Mouse (Mus musculus) forebrain, embryonic 12.5 days (tissue): ENCODE measurements around the gene Gm20388. TPM values are rescaled to one million over a fixed set of nuclear protein-coding genes. Genes with fewer than 3 reads are reported as not detected.

Experiments used
- ATAC-seq: fragments of 200-750 bp; cut with Nextera tagmentation; 2 replicates; pipeline ENCODE4 v1.8.0; 2017; ENCODE audit warnings: moderate TSS enrichment; ENCODE audit not compliant: low FRiP score
- H3K27ac ChIP-seq: fragments of 300-500 bp; sonication (generic); 2 replicates; pipeline ENCODE4 v1.5.1; 2016; ENCODE audit warnings: mild to moderate bottlenecking
- H3K27me3 ChIP-seq: fragments of 300-500 bp; sonication (generic); 2 replicates; pipeline ENCODE4 v1.6.1; 2016; ENCODE audit warnings: mild to moderate bottlenecking
- H3K36me3 ChIP-seq: fragments of 300-500 bp; sonication (generic); replicated peaks from 2 replicates; pipeline ENCODE4 v1.6.1; 2016; ENCODE audit warnings: mild to moderate bottlenecking
- H3K4me1 ChIP-seq: fragments of 300-500 bp; sonication (generic); 2 replicates; pipeline ENCODE4 v1.6.1; 2016
- H3K4me2 ChIP-seq: fragments of 300-500 bp; sonication (generic); 2 replicates; pipeline ENCODE4 v1.6.1; 2016; ENCODE audit warnings: mild to moderate bottlenecking, moderate library complexity
- H3K4me3 ChIP-seq: fragments of 300-500 bp; sonication (generic); replicated peaks from 2 replicates; pipeline ENCODE4 v1.5.1; 2016; ENCODE audit warnings: mild to moderate bottlenecking
- H3K9ac ChIP-seq: fragments of 300-500 bp; sonication (generic); 2 replicates; pipeline ENCODE4 v1.6.1; 2016; ENCODE audit warnings: mild to moderate bottlenecking
- H3K9me3 ChIP-seq: fragments of 300-500 bp; sonication (generic); 2 replicates; pipeline ENCODE4 v1.6.1; 2016
- WGBS: fragments of 180-500 bp; shearing (Covaris S2); methylation state at CpG from one replicate; pipeline ENCODE4 v1.1.7; 2016; 5-methylcytosine and 5-hydroxymethylcytosine counted together
- polyA plus RNA-seq: library from polyadenylated mRNA; unstranded; fragments of >200 nt; fragmentation: Nextera tagmentation; extraction: Ambion mirVana; gene quantifications from 2 replicates; pipeline ENCODE4 v1.2.1, GENCODE M21; 2016

The Gm20388 gene
- polyA plus RNA-seq, 1 experiment from 2014 or later: not detected

DNA sequence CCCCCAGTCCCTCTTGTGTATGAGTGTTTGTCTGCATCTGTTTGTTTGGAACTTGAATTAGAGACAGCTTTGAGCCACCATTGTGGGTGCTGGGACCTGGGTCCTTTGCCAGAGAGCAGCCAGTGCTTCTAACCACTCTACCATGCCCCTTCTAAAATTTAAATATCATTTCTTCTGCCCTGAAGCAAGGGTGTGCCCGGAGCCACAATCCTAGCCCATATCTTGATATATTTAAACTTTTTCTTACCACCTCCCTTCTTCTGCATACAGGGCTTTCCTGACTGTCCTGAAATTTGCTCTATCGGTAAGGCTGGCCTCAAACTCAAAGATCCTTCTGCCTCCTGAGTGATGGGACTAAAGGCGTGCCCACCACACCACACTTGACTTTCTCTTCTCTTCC, 6.8 kb downstream of the Gm20388 start:
- WGBS: 94% methylated on average over 3 of the region's 3 CpGs
- no peak overlapping the region for H3K4me2 ChIP-seq
- no peaks in the 10 kb centered on the region for H3K27me3 ChIP-seq
- H3K9ac ChIP-seq: no peak overlapping the region
- ATAC-seq: no peak
- no peaks in the 10 kb centered on the region for H3K9me3 ChIP-seq
- peaks cover 41% of the 10 kb centered on the region for H3K4me1 ChIP-seq
- H3K27ac ChIP-seq: no peak overlapping the region
- H3K4me3 ChIP-seq: no peak overlapping the region
- H3K36me3 ChIP-seq: peaks cover 16% of the 10 kb centered on the region

DNA sequence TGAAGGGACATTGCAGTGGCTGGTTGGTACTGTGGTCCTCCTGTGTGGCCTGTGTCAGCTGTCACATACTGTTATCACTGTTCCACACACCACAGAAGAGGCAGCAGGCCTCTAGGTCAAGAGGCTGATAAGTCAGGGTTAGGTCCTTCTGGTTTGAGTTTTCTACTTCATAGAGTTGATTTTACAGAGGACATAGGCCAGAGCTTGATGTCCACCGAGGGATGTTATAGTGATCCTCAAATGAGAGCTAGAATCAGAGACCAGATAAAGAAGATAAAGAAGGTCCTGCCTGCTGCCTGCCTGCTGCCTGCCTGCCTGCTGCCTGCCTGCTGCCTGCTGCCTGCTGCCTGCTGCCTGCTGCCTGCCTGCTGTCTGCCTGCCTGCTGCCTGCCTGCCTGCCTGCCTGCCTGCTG, 7.5 kb downstream of the Gm20388 start:
- Histone ChIP-seq H3K9ac (no peak overlapping the region), H3K4me2 (no peak overlapping the region), H3K27ac (no peak overlapping the region; the same call in 1 of the 2 replicates), H3K27me3 (no peaks in the 10 kb centered on the region), H3K4me1 (peaks cover 34% of the 10 kb centered on the region), H3K4me3 (no peak overlapping the region), H3K9me3 (no peaks in the 10 kb centered on the region), H3K36me3 (peaks cover 16% of the 10 kb centered on the region)
- WGBS: 89% methylated on average over 1 of the region's 1 CpGs
- ATAC-seq: no peak

DNA sequence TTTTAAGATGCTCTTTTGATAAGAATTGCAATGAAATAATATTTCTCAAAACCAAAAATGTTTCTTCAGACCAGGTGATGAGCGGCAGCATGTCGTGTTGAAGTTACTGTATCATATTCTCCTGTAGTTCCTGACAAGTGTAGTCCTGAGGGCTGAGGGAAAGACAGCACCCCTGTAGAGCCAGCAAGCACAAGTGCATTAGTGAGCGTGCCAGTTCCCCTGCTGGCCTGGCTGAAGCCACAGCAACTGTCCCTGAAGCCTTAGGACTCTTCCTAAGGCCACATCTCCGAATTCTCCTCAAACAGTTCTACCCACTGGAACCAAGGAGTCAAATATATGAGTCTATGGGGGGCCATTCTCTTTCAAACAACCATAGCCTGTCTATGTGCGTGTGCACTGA, 12.6 kb downstream of the Gm20388 start:
- H3K27ac ChIP-seq: no peak overlapping the region
- peaks cover 8% of the 10 kb centered on the region for H3K36me3 ChIP-seq
- H3K9ac ChIP-seq: no peak overlapping the region
- 84% methylated on average over 5 of the region's 5 CpGs for whole genome bisulfite sequencing
- H3K4me2 ChIP-seq: no peak overlapping the region
- no peak for ATAC-seq
- H3K27me3 ChIP-seq: no peaks in the 10 kb centered on the region
- peaks cover 13% of the 10 kb centered on the region for H3K4me1 ChIP-seq
- no peaks in the 10 kb centered on the region for H3K9me3 ChIP-seq
- no peak overlapping the region for H3K4me3 ChIP-seq

DNA sequence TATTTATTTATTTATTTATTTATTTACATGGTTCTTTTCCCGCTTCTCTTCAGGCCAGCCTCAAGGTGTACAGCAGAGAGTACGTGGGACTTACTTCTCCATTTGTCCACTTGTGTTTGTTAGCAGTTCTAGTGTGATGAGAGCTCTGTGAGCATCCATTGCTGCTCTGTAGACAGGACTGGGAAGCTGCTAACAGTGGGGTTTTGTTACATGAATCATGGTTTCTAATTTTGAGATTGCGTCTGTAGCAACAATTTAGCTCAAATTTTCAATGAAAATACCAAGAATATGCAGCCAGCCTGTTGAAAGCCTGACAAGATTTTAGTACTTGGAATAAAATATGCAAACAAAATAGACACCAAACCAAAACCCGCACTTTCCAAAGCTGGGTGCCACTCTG, 14.8 kb downstream of the Gm20388 start:
- WGBS: 98% methylated on average over 4 of the region's 4 CpGs
- Histone ChIP-seq H3K4me1 (peaks cover 18% of the 10 kb centered on the region), H3K27ac (no peak overlapping the region), H3K4me2 (no peak overlapping the region), H3K9me3 (no peaks in the 10 kb centered on the region), H3K9ac (no peak overlapping the region), H3K36me3 (no peaks in the 10 kb centered on the region), H3K4me3 (no peak overlapping the region), H3K27me3 (no peaks in the 10 kb centered on the region)
- no peak for ATAC-seq

DNA sequence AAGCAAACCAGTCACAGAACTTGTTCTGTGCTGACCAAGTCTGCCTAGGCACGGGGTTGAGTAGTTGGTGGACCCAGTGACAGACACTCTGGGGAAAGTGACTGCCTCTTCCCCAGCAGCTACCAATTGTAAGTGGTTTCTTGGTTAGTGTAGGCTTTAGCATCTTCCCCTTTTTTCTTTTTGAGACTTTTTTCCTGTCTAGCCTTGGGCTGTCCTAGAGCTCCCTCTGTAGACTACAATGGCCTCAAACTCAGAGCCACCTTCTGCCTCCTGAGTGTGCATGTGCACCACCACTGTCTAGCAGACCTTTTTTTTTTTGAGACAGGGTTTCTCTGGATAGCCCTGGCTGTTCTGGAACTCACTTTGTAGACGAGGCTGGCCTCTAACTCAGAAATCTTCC, 15.8 kb downstream of the Gm20388 start:
- Histone ChIP-seq H3K9ac (no peak overlapping the region), H3K4me1 (peaks cover 18% of the 10 kb centered on the region), H3K36me3 (no peaks in the 10 kb centered on the region), H3K27me3 (no peaks in the 10 kb centered on the region), H3K9me3 (no peaks in the 10 kb centered on the region), H3K4me3 (no peak overlapping the region), H3K27ac (no peak overlapping the region), H3K4me2 (no peak overlapping the region)
- ATAC-seq: no peak
- WGBS: 91% methylated on average over 2 of the region's 2 CpGs

DNA sequence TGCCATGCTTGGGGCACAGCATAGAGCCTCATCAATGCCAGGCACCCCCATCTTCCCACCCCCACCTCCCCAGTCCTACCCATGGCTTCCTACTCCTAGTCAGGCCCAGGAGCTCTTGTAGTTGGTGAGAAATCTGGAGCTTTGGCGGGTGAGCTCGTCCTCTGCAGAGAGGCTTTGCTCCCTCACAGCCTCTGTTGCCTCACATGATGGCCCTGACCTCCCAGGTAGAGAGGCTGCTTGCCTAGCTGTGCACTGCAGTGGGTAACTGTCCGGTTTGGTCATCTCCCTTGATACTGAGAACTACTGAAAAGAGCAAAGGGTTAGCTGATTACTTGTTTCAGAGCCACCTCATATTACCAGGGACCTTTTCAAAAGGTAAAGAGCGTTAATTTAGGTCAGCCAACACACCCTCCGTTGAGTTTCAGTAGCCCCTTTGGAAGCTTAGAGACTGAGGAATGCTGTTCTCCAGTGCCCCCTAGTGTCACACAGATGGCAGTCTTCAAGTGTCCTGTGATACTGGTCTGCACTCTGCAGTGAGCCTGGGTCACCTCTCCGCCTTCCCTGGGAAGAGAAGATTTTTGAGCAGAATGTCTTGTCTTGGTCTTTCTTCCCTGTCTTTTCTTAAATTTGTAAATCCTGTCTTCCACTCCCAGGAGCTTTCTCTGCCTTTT, 16.9 kb downstream of the Gm20388 start:
- no peak overlapping the region for H3K4me3 ChIP-seq
- 42% methylated on average over 6 of the region's 6 CpGs for WGBS
- no peak for ATAC-seq
- no peaks in the 10 kb centered on the region for H3K9me3 ChIP-seq
- H3K9ac ChIP-seq: no peak overlapping the region
- peaks cover 15% of the 10 kb centered on the region for H3K4me1 ChIP-seq
- peaks cover 10% of the 10 kb centered on the region for H3K36me3 ChIP-seq
- no peaks in the 10 kb centered on the region for H3K27me3 ChIP-seq
- no peak overlapping the region for H3K4me2 ChIP-seq
- H3K27ac ChIP-seq: no peak overlapping the region

DNA sequence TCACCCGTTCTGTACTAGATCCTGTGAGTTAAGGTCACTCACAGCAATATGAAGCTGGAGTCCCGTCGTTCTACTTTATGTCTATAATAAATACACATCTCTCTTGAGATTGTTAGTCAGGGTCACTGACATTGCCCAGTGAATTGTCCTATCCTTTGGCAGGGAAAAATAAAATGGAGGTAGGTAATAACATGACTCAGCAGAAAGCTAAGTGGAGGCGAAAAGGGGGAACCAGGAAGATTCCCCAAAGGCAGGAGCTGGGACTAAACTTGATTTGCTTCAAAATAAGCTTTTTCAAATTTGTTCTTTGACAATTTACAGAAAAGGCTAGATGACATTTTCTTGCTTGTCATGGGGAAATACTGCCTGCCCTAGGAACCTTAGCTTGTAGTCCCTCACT, 20.7 kb downstream of the Gm20388 start:
- ATAC-seq: no peak
- Histone ChIP-seq H3K9me3 (no peaks in the 10 kb centered on the region), H3K4me1 (peaks cover 11% of the 10 kb centered on the region), H3K36me3 (peaks cover 31% of the 10 kb centered on the region), H3K27me3 (no peaks in the 10 kb centered on the region), H3K9ac (no peak overlapping the region), H3K4me2 (no peak overlapping the region), H3K4me3 (no peak overlapping the region), H3K27ac (no peak overlapping the region)
- 84% methylated on average over 4 of the region's 4 CpGs for WGBS

DNA sequence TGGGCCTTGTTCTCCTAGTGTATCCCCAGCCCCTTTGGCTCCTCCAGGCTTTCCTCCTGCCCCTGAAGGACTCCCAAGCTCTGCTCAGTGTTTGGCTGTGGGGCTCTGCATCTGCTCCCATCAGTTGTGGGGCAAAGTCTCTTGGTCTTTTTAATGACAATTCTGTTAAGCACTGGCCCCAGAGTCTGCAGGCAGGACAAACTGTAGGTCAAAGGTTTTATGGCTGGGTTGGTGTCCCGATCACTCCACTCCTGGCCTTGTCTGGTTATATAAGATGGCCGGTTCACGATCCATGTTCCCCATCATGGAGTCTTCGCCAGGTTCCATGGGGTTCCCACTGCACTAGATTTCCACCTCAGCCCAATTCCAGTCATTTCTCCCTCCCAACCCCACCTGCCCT, 23.0 kb downstream of the Gm20388 start:
- Histone ChIP-seq H3K4me1 (peaks cover 5% of the 10 kb centered on the region), H3K4me3 (no peak overlapping the region), H3K27me3 (no peaks in the 10 kb centered on the region), H3K9ac (no peak overlapping the region), H3K36me3 (peaks cover 53% of the 10 kb centered on the region), H3K9me3 (no peaks in the 10 kb centered on the region), H3K27ac (no peak overlapping the region), H3K4me2 (no peak overlapping the region)
- WGBS: 97% methylated on average over 4 of the region's 4 CpGs
- no peak for ATAC-seq

DNA sequence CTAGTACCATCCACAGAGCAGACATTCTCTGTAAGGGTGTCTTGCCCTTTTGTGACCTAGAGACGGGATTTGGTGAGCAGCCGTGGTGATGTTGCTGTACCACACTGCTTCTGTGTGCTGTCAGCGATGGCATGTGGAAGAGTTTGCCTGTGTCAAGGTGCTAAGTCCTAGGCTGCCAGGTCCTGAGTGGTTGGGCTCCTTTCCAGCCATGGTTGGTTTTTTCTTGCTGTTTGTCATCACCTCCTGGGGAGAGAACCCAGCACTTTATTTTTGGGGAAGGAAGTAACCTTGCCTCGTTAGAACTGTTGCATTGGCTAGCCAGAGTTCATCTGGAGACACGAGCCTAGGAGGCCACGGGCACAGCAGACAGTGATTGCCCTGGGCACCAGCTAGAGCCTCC, 24.9 kb downstream of the Gm20388 start:
- Histone ChIP-seq H3K36me3 (peaks cover 66% of the 10 kb centered on the region), H3K4me1 (no peaks in the 10 kb centered on the region; the same call in 1 of the 2 replicates)

DNA sequence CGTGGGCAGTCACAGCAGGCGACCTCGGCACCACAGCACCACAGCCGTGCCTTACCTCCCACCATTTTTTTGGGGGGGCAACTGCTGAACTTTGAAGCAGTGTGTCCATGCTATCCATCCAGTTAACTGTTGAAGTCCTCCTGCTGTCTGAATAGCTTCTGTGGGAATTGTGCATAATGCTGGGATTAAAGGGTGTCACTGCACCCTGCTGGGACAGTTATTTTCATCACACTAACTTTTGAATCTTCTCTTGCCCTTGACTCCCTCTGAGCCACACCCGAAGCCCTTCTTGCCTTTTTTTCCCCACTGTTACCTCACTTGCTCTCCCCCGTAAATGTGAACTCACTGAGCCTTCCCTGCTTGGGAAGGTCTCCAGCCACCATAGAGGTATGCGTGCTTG, 27.8 kb downstream of the Gm20388 start:
- no peaks in the 10 kb centered on the region for H3K4me1 ChIP-seq
- no peak overlapping the region for H3K4me3 ChIP-seq
- no peaks in the 10 kb centered on the region for H3K9me3 ChIP-seq
- H3K27me3 ChIP-seq: no peaks in the 10 kb centered on the region
- 88% methylated on average over 7 of the region's 7 CpGs for WGBS
- no peak overlapping the region for H3K9ac ChIP-seq
- H3K36me3 ChIP-seq: peaks cover 73% of the 10 kb centered on the region
- H3K27ac ChIP-seq: no peak overlapping the region
- H3K4me2 ChIP-seq: no peak overlapping the region
- ATAC-seq: no peak

More for the DNA sequence above, 24.9 kb downstream of the Gm20388 start:
- no peak overlapping the region for H3K27ac ChIP-seq
- 88% methylated on average over 6 of the region's 6 CpGs for WGBS
- no peak overlapping the region for H3K4me2 ChIP-seq
- H3K27me3 ChIP-seq: no peaks in the 10 kb centered on the region
- no peak overlapping the region for H3K4me3 ChIP-seq
- ATAC-seq: no peak
- no peak overlapping the region for H3K9ac ChIP-seq
- H3K9me3 ChIP-seq: no peaks in the 10 kb centered on the region

DNA sequence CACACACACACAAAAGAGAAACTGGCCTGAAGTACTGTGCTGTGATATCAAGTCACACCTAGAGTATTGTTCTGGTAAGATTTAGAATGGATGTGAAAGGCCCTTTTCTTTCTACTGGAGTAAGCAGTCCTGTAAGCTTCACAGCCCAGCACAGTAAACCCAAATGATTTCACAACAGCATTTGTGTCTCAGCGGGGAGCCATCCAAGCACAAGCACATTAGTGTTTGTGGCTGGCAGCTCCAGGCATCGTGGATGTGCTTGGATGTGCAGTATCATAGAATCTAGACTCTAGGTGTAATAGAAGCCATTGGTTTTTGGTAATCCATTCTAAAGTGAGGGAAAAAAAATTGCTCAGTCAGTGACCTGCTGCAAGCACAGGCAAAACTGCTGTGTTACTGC, 28.7 kb downstream of the Gm20388 start:
- H3K27ac ChIP-seq: no peak overlapping the region
- H3K4me1 ChIP-seq: no peaks in the 10 kb centered on the region
- H3K4me3 ChIP-seq: no peak overlapping the region
- no peaks in the 10 kb centered on the region for H3K27me3 ChIP-seq
- H3K4me2 ChIP-seq: no peak overlapping the region
- no peak for ATAC-seq
- peaks cover 74% of the 10 kb centered on the region for H3K36me3 ChIP-seq
- no peak overlapping the region for H3K9ac ChIP-seq
- WGBS: 77% methylated on average over 2 of the region's 2 CpGs
- H3K9me3 ChIP-seq: no peaks in the 10 kb centered on the region

DNA sequence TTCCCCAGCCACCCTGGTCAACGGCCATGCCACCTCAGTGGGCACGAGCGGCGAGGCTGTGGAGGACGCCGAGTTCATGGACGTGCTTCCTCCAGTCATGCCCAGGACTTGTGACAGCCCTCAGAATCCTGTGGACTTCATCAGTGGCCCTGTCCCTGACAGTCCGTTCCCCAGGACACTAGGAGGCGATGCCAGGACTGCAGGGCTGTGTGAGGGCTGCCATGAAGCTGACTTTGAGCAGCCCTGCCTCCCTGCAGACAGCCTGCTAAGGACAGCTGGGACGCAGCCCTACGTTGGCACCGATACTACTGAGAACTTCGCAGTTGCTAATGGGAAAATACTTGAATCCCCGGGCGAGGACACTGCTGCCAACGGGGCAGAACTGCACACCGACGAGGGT, 30.8 kb downstream of the Gm20388 start:
- H3K4me1 ChIP-seq: no peaks in the 10 kb centered on the region
- WGBS: 96% methylated on average over 18 of the region's 18 CpGs
- H3K9ac ChIP-seq: no peak overlapping the region
- H3K27ac ChIP-seq: no peak overlapping the region
- H3K4me3 ChIP-seq: no peak overlapping the region
- H3K4me2 ChIP-seq: no peak overlapping the region
- H3K9me3 ChIP-seq: no peaks in the 10 kb centered on the region
- H3K27me3 ChIP-seq: no peaks in the 10 kb centered on the region
- ATAC-seq: no peak
- peaks cover 87% of the 10 kb centered on the region for H3K36me3 ChIP-seq

DNA sequence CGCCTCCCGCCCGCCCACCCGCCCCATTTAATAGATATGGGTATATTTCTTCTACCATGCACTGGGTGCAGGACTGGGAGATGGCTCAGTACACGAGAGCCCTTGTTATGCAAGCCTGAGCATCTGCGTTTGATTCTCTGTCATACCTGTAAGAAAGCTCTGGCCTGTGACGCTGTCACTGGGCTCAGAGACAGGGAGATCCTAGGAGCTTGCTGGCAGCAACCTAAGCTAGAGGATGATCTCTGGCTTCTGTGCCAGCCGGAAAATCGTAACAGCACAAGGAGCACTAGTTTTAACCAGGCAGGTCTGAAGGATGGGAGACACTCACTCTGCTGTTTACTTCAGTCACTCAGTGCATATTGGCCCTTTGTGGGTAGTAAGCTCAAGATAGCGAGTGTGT, 33.0 kb downstream of the Gm20388 start:
- 95% methylated on average over 10 of the region's 10 CpGs for WGBS
- no peak for ATAC-seq
- H3K4me2 ChIP-seq: no peak overlapping the region
- H3K36me3 ChIP-seq: peaks cover 86% of the 10 kb centered on the region
- H3K4me1 ChIP-seq: peaks cover 5% of the 10 kb centered on the region; the same call in 1 of the 2 replicates
- no peak overlapping the region for H3K4me3 ChIP-seq
- H3K9ac ChIP-seq: no peak overlapping the region
- H3K27me3 ChIP-seq: no peaks in the 10 kb centered on the region
- no peaks in the 10 kb centered on the region for H3K9me3 ChIP-seq
- no peak overlapping the region for H3K27ac ChIP-seq
